Mouse (Mus musculus) intestine, embryonic 16.5 days (tissue): ENCODE results near the gene Srgap3. TPM values are rescaled to one million over a fixed set of nuclear protein-coding genes. Genes with fewer than 3 reads are reported as not detected.
A peak's percentile ranks its signal among the peaks of the same experiment; 100 is the strongest.

ENCODE experiments used
- ATAC-seq: fragments of 200-750 bp; cut with Nextera tagmentation; 2 replicates; pipeline ENCODE4 v1.8.0; 2017; ENCODE audit warnings: moderate TSS enrichment, moderate library complexity
- H3K27ac ChIP-seq: fragments of 300-500 bp; sonication (generic); 2 replicates; pipeline ENCODE4 v1.5.1; 2014; ENCODE audit warnings: mild to moderate bottlenecking, low read length
- H3K27me3 ChIP-seq: fragments of 300-500 bp; sonication (generic); replicated peaks from 2 replicates; pipeline ENCODE4 v1.6.1; 2014; ENCODE audit warnings: low read length, control low read depth, mixed read lengths; ENCODE audit not compliant: control insufficient read depth, insufficient read depth
- H3K36me3 ChIP-seq: fragments of 300-500 bp; sonication (generic); 2 replicates; pipeline ENCODE4 v1.6.1; 2014; ENCODE audit warnings: low read length, control low read depth; ENCODE audit not compliant: control insufficient read depth, insufficient read depth
- H3K4me1 ChIP-seq: fragments of 300-500 bp; sonication (generic); 2 replicates; pipeline ENCODE4 v1.6.1; 2014; ENCODE audit warnings: low read length, control low read depth, mixed read lengths; ENCODE audit not compliant: control insufficient read depth, insufficient read depth
- H3K4me2 ChIP-seq: fragments of 300-500 bp; sonication (generic); 2 replicates; pipeline ENCODE4 v1.6.1; 2014; ENCODE audit warnings: low read depth, low read length, control low read depth
- H3K4me3 ChIP-seq: fragments of 300-500 bp; sonication (generic); 2 replicates; pipeline ENCODE4 v1.5.1; 2014; ENCODE audit warnings: mild to moderate bottlenecking, low read length
- H3K9ac ChIP-seq: fragments of 300-500 bp; sonication (generic); 2 replicates; pipeline ENCODE4 v1.6.1; 2014; ENCODE audit warnings: low read depth, low read length
- H3K9me3 ChIP-seq: fragments of 300-500 bp; sonication (generic); 2 replicates; pipeline ENCODE4 v1.6.1; 2016; ENCODE audit warnings: low read length, control low read depth; ENCODE audit not compliant: control insufficient read depth
- WGBS: fragments of 180-500 bp; shearing (Covaris S2); extraction: QIAGEN DNeasy Blood & Tissue Kit; methylation state at CpG from one replicate; pipeline ENCODE4 v1.1.7; 2014; 5-methylcytosine and 5-hydroxymethylcytosine counted together
- polyA plus RNA-seq: library from polyadenylated mRNA; unstranded; fragments of >200 nt; fragmentation: Nextera tagmentation; extraction: Ambion mirVana; gene quantifications from 2 replicates; pipeline ENCODE4 v1.2.1, GENCODE M21; 2015

Srgap3 gene
- polyA plus RNA-seq, 1 experiment from 2014 or later: 3.5 TPM

DNA sequence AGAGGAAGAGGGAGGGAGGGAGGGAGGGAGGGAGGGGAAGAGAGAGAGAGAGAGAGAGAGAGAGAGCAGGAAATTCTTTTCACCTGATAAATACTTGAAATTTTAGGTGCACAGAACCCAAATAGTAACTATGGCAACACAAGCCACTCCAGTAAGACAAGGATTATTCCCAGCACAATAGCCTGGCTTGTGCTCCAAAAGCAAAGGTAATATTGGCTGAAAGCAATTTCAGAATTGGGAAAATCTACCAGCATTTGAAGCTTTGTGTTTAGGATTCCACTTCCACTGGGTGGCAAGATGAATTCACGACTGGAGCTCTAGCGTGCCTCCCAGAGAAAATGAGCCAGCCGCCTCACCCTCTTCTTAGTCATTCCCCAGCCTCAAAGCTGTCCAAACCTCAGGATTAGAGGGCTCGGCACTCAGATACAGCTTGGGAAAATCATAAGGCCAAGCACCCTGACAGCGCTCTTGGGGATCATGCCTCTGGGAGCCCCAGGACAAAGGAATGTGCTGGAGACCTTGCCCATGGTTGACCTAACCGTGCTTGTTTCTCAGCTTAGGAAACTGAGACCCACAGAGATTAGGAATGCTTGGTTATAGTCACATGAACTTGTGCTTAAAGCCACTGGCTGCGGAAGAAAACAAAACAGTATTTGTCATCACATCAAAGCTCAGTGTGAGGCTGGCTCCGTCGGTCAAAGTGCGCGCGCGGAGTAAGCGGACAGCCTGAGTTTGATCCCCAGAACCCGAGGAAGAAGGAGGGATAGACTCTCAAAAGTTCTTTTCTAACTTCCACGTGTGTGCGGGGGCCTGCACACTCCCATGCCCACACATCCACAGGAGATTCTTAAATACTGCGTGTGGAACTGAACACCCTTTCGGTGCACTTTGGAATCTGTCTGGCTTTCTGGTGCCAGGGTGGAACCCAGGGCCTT, 27.0 kb upstream of the Srgap3 start:
- no peak overlapping the region for H3K4me3 ChIP-seq
- H3K9ac ChIP-seq: no peak overlapping the region
- no peak overlapping the region for H3K4me2 ChIP-seq
- H3K27me3 ChIP-seq: no peaks in the 10 kb centered on the region
- no peaks in the 10 kb centered on the region for H3K36me3 ChIP-seq
- ATAC-seq: no peak
- H3K9me3 ChIP-seq: no peaks in the 10 kb centered on the region
- peaks cover 17% of the 10 kb centered on the region for H3K4me1 ChIP-seq
- no peak overlapping the region for H3K27ac ChIP-seq
- 70% methylated on average over 19 of the region's 19 CpGs for WGBS

DNA sequence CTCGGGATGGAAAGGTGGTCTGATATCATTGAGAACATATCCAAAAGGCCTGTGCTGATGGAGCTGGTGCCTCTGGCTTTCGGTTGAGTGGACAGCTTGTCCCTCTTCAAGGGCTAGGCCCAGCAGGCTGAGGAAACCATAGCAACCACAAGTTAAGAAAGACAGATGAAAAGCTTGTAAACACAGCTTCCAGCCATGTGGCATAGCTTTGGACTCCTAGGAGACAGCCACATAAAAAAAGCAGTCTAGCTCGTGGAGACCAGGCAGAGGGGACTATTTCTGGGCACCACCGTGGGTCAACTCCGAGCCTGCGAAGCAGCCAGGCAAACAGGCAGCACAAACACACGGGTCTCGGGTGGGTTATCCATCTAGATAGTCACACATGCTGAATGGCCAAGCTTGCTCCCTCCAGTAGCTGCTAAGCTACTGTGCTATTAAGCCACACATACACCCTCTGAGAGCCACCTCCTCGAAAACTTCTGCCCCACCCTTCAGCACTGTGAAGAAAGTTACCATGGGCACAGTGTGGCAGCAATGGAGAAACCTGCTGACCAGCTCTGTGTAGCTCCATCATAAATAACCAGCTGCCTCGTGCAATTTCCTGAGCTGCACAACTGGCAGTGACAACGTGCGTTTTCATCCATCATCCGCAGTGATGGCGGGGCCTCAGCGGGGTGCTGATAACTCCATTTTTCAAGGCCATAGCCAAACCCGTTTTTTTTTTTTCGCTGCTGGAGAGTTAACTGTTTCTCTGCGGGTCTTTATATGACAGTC, 26.0 kb upstream of the Srgap3 start:
- Histone ChIP-seq H3K9ac (no peak overlapping the region), H3K4me2 (0 out of 2 replicates have a peak overlapping the region, but pooled peaks have one; percentile 3), H3K27me3 (no peaks in the 10 kb centered on the region), H3K36me3 (no peaks in the 10 kb centered on the region), H3K27ac (peak overlapping the region; percentile 33), H3K9me3 (no peaks in the 10 kb centered on the region), H3K4me1 (peaks cover 17% of the 10 kb centered on the region), H3K4me3 (no peak overlapping the region)
- ATAC-seq: peak; percentile 89
- WGBS: 14% methylated on average over 18 of the region's 18 CpGs

DNA sequence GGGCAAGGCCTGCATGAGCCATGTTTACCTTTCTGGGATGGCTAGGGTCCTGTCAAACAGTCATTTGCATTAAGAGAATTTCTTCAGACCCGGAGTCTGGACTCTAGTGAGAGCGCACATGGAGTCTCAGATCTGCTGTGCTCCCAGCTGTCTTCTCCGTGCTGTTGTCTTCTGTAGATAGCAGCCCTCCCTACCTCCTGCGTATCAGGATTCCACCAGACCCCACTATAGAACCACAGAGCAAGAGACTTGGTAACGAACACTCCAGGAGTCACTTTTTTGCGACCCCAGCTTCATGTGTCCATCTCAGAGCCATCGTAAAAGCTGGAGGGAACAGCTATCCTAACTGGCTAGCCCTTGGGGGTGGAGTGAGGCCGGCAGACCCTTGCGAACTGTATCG, 25.1 kb upstream of the Srgap3 start:
- no peak overlapping the region for H3K9ac ChIP-seq
- ATAC-seq: no peak
- no peaks in the 10 kb centered on the region for H3K9me3 ChIP-seq
- no peaks in the 10 kb centered on the region for H3K27me3 ChIP-seq
- H3K27ac ChIP-seq: no peak overlapping the region
- WGBS: 57% methylated on average over 10 of the region's 10 CpGs
- H3K4me2 ChIP-seq: no peak overlapping the region
- peaks cover 17% of the 10 kb centered on the region for H3K4me1 ChIP-seq
- no peak overlapping the region for H3K4me3 ChIP-seq
- H3K36me3 ChIP-seq: no peaks in the 10 kb centered on the region

DNA sequence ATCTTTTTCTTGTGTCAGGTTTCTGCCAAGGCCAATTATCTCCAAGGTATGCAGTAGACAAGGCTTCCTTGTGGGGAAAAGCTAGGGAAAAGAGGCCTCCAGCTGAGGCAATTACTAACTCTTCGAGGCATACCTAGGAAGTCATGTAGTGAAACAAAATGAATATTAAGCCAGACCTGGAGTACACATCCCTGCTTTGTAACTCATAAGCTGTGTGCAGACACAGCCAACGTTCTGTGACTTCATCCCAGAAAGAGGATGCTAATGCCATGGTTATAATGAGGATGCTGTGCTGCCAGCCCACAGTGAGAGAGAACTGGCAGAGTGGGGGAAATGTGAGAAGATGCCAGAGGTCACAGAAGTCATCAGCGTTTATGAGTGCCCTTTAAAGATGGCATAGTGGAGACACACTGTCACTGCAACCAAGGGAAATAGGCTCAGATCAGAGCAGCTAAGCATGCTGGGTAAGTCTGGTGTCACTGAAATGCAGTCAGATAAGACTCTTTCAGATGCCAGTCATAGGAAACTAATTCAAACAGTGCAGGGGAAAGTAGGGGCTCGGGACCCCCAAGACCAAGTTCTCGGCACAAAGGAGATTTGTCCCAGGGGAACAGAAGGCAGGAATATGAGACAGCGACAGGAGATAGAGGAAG, 24.2 kb upstream of the Srgap3 start:
- Histone ChIP-seq H3K27me3 (no peaks in the 10 kb centered on the region), H3K36me3 (no peaks in the 10 kb centered on the region), H3K27ac (no peak overlapping the region), H3K4me1 (peaks cover 17% of the 10 kb centered on the region), H3K9me3 (no peaks in the 10 kb centered on the region), H3K4me2 (no peak overlapping the region), H3K4me3 (no peak overlapping the region), H3K9ac (no peak overlapping the region)
- WGBS: 55% methylated on average over 6 of the region's 6 CpGs
- ATAC-seq: no peak

DNA sequence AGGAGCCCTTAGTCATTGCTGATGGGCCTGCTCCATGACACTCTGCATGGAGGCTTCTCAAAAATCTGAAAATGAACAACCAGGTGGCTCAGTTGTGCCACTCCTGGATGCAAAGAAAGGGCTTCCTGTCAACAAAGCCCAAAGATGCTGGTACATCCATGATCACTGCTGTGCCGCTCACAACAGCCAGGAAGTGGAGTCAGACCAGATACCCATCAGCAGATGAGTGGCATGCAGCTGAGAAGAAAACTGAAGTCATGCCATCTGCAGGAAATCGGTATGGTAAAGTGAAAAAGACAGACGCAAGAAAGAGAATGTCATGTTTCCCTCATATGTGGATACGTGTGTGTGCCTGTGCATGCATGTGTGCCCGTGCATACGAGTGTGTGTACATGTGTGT, 20.3 kb upstream of the Srgap3 start:
- H3K9me3 ChIP-seq: no peaks in the 10 kb centered on the region
- H3K4me1 ChIP-seq: 0 out of 2 replicates have a peak, but pooled peaks cover 1% of the 10 kb centered on the region
- H3K36me3 ChIP-seq: no peaks in the 10 kb centered on the region
- no peak overlapping the region for H3K4me2 ChIP-seq
- H3K9ac ChIP-seq: no peak overlapping the region
- H3K4me3 ChIP-seq: no peak overlapping the region
- ATAC-seq: no peak
- H3K27ac ChIP-seq: no peak overlapping the region
- H3K27me3 ChIP-seq: no peaks in the 10 kb centered on the region
- 91% methylated on average over 6 of the region's 6 CpGs for WGBS

DNA sequence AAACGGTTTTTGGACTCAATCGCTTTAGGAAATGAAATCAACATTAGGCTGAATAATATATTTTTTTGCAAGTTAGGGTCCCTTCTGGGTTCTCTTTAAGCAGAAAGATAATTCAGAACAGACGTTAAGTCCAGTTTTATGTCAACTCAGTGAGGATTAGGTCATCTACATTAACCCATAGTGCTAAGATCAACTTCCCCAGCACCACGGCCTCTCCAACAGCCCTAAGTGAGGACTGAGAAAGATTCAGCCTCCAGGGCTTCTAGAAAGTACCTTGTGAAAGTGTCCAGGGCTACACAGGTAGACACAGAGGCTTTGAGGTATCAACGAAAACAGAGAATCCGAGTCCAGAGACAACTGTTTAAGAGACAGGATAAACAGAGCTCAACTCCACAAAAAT, 11.3 kb upstream of the Srgap3 start:
- H3K4me2 ChIP-seq: no peak overlapping the region
- no peak overlapping the region for H3K9ac ChIP-seq
- H3K36me3 ChIP-seq: no peaks in the 10 kb centered on the region
- ATAC-seq: no peak
- H3K9me3 ChIP-seq: no peaks in the 10 kb centered on the region
- no peak overlapping the region for H3K4me3 ChIP-seq
- WGBS: 50% methylated on average over 6 of the region's 6 CpGs
- no peak overlapping the region for H3K27ac ChIP-seq
- no peaks in the 10 kb centered on the region; the same call in 1 of the 2 replicates for H3K4me1 ChIP-seq
- H3K27me3 ChIP-seq: no peaks in the 10 kb centered on the region

DNA sequence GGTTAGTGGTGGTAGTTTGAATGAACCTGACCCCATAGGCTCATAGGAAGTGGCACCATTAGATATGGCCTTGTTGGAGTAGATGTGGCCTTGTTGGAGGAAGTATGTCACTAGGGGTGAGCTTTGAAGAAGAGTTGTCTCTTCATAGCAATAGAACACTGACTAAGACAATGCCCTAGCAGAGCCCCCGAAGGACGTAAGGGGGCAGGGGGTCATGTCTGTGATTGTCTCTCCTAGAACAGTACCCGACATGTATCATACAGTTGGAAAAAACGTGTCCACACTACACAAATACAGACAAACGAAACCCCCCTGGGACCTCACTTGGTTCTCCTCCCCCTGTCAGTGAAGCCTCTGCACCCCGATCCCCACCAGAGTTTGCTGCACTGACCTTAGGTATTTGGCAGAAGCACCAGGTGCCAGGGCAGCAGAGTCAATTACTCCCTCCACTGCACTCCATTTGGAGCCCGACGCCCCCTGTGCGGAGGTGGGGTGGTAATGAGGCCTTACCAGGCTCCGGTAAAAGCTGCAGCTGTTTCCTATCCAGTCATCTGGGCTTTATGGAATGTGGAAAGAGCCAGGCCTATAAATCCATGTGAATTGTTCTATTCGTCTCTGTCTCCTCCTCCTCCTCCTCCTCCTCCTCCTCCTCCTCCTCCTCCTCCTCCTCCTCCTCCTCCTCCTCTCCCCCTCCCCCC, 10.7 kb upstream of the Srgap3 start:
- H3K9me3 ChIP-seq: no peaks in the 10 kb centered on the region
- H3K9ac ChIP-seq: no peak overlapping the region
- no peak overlapping the region for H3K4me3 ChIP-seq
- no peaks in the 10 kb centered on the region for H3K27me3 ChIP-seq
- H3K27ac ChIP-seq: no peak overlapping the region
- H3K4me1 ChIP-seq: no peaks in the 10 kb centered on the region; the same call in 1 of the 2 replicates
- peak; percentile 31; the same call in 1 of the 2 replicates for ATAC-seq
- no peaks in the 10 kb centered on the region for H3K36me3 ChIP-seq
- 47% methylated on average over 11 of the region's 11 CpGs for WGBS
- H3K4me2 ChIP-seq: no peak overlapping the region

DNA sequence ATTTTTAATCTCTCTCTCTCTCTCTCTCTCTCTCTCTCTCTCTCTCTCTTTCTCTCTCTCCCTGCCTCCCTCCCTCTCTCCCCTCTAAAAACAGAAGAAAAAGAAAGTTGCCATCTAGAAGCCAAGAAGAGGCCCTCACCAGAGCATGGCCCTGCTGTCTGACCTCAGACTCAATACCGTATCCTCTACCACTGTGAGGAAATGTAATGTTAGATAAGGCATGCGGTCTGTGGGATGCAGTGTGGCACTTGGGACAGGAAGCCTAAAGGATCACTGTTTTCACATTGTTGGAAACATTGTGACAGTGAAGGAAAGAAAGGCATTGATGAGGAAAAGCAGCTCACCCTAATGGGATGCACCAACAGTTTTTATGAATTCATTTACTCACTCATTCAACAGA, 8.7 kb upstream of the Srgap3 start:
- no peak overlapping the region for H3K4me3 ChIP-seq

More for the DNA sequence above, 8.7 kb upstream of the Srgap3 start:
- Histone ChIP-seq H3K27me3 (no peaks in the 10 kb centered on the region), H3K36me3 (no peaks in the 10 kb centered on the region), H3K27ac (no peak overlapping the region), H3K9me3 (no peaks in the 10 kb centered on the region), H3K9ac (no peak overlapping the region), H3K4me1 (no peaks in the 10 kb centered on the region; the same call in 1 of the 2 replicates), H3K4me2 (no peak overlapping the region)
- WGBS: 48% methylated on average over 2 of the region's 2 CpGs
- no peak for ATAC-seq
